Mouse (Mus musculus) forebrain, postnatal 0 days (tissue): Measurements from ENCODE around the gene Tollip. TPM values are rescaled to one million over a fixed set of nuclear protein-coding genes. Genes with fewer than 3 reads are reported as not detected.
A peak's percentile ranks its signal among the peaks of the same experiment; 100 is the strongest.

Experiments
- ATAC-seq: fragments of 200-750 bp; cut with Nextera tagmentation; 2 replicates; pipeline ENCODE4 v1.8.0; 2017; ENCODE audit warnings: mild to moderate bottlenecking, moderate library complexity
- DNase-seq: peaks from one replicate; pipeline ENCODE4 v3.0.0-alpha.2; 2015
- H3K27ac ChIP-seq: fragments of 300-500 bp; sonication (generic); 2 replicates; pipeline ENCODE4 v1.5.1; 2014; ENCODE audit warnings: low read depth, mild to moderate bottlenecking, antibody characterized with exemption, low read length, moderate library complexity, mixed read lengths
- H3K27me3 ChIP-seq: fragments of 300-500 bp; sonication (generic); 2 replicates; pipeline ENCODE4 v1.6.1; 2014; ENCODE audit warnings: mild to moderate bottlenecking, low read length, mixed read lengths; ENCODE audit not compliant: insufficient read depth
- H3K36me3 ChIP-seq: fragments of 300-500 bp; sonication (generic); 2 replicates; pipeline ENCODE4 v1.6.1; 2014; ENCODE audit warnings: mild to moderate bottlenecking, moderate library complexity; ENCODE audit not compliant: insufficient read depth
- H3K4me1 ChIP-seq: fragments of 300-500 bp; sonication (generic); 2 replicates; pipeline ENCODE4 v1.6.1; 2014; ENCODE audit warnings: antibody characterized with exemption; ENCODE audit not compliant: insufficient read depth
- H3K4me2 ChIP-seq: fragments of 300-500 bp; sonication (generic); 2 replicates; pipeline ENCODE4 v1.6.1; 2014; ENCODE audit warnings: low read depth, mild to moderate bottlenecking, moderate library complexity
- H3K4me3 ChIP-seq: fragments of 300-500 bp; sonication (generic); 2 replicates; pipeline ENCODE4 v1.5.1; 2014; ENCODE audit warnings: low read depth, low read length, mixed read lengths
- H3K9ac ChIP-seq: fragments of 300-500 bp; sonication (generic); 2 replicates; pipeline ENCODE4 v1.6.1; 2014; ENCODE audit warnings: mild to moderate bottlenecking
- H3K9me3 ChIP-seq: fragments of 300-500 bp; sonication (generic); 2 replicates; pipeline ENCODE4 v1.6.1; 2016; ENCODE audit warnings: low read length
- CTCF ChIP-seq: sonication (generic); IDR thresholded peaks from 2 replicates; pipeline ENCODE4 v1.5.1; 2016; ENCODE audit warnings: antibody characterized with exemption, control low read depth, low read depth
- WGBS: fragments of 180-500 bp; shearing (Covaris S2); extraction: QIAGEN DNeasy Blood & Tissue Kit; methylation state at CpG from one replicate; pipeline ENCODE4 v1.1.7; 2014; 5-methylcytosine and 5-hydroxymethylcytosine counted together
- polyA plus RNA-seq: library from polyadenylated mRNA; unstranded; fragments of >200 nt; fragmentation: Nextera tagmentation; extraction: Ambion mirVana; gene quantifications from 2 replicates; pipeline ENCODE4 v1.2.1, GENCODE M21; 2015
- total RNA-seq: library from RNA; depleted of rRNA; stranded (reverse); fragments of >200 nt; gene quantifications from 2 replicates; pipeline ENCODE4 v1.2.3, GENCODE M21; 2014

The Tollip gene
- total and polyA plus RNA-seq, 2 experiments from 2014 or later: 78.3 to 89.8 TPM

- Histone ChIP-seq H3K4me2 (no peak overlapping the region), H3K4me1 (no peaks in the 10 kb centered on the region), H3K27ac (no peak overlapping the region), H3K9me3 (no peaks in the 10 kb centered on the region), H3K4me3 (no peak overlapping the region), H3K27me3 (peaks cover 7% of the 10 kb centered on the region), H3K36me3 (no peaks in the 10 kb centered on the region), H3K9ac (no peak overlapping the region)
- WGBS: 71% methylated on average over 6 of the region's 6 CpGs
- DNase-seq (no peak), ATAC-seq (no peak)
- no peak for TF ChIP-seq CTCF
Observed at GRCm38 (mm10) chr7:141908591-141908990, 9.7 kb downstream of the Tollip start.

GRCm38 (mm10) chr7:141902791-141903190 is 15.5 kb downstream of the Tollip start:
- Histone ChIP-seq H3K9me3 (no peaks in the 10 kb centered on the region), H3K27me3 (no peaks in the 10 kb centered on the region; the same call in none of the 2 replicates), H3K36me3 (no peaks in the 10 kb centered on the region), H3K27ac (peak overlapping the region; percentile 88), H3K9ac (peak overlapping the region; percentile 91), H3K4me3 (peak overlapping the region; percentile 92), H3K4me1 (peaks cover 21% of the 10 kb centered on the region), H3K4me2 (peak overlapping the region; percentile 88)
- no peak for ATAC-seq
- TF ChIP-seq CTCF: no peak
- WGBS: 68% methylated on average over 4 of the region's 4 CpGs
- DNase-seq: no peak

GRCm38 (mm10) chr7:141902269-141902729 is 16.0 kb downstream of the Tollip start:
- peak overlapping the region; percentile 92 for H3K4me3 ChIP-seq
- no peaks in the 10 kb centered on the region; the same call in none of the 2 replicates for H3K27me3 ChIP-seq
- H3K36me3 ChIP-seq: no peaks in the 10 kb centered on the region
- H3K9me3 ChIP-seq: no peaks in the 10 kb centered on the region
- peak overlapping the region; percentile 88 for H3K4me2 ChIP-seq
- peak; percentile 100 for DNase-seq
- peaks cover 22% of the 10 kb centered on the region for H3K4me1 ChIP-seq
- TF ChIP-seq CTCF: no peak
- H3K27ac ChIP-seq: peak overlapping the region; percentile 88
- WGBS: under 1% methylated on average over 44 of the region's 44 CpGs
- ATAC-seq: peak; percentile 98
- peak overlapping the region; percentile 91 for H3K9ac ChIP-seq

- ATAC-seq: peak; percentile 26
- Histone ChIP-seq H3K9ac (peak overlapping the region; percentile 91), H3K4me3 (peak overlapping the region; percentile 92), H3K36me3 (no peaks in the 10 kb centered on the region), H3K27ac (peak overlapping the region; percentile 88), H3K4me1 (peaks cover 26% of the 10 kb centered on the region), H3K4me2 (peak overlapping the region; percentile 88), H3K27me3 (no peaks in the 10 kb centered on the region; the same call in none of the 2 replicates), H3K9me3 (no peaks in the 10 kb centered on the region)
- no peak for TF ChIP-seq CTCF
- 1% methylated on average over 16 of the region's 16 CpGs for WGBS
- no peak for DNase-seq
Observed at GRCm38 (mm10) chr7:141901825-141902224, 16.5 kb downstream of the Tollip start.

GRCm38 (mm10) chr7:141892151-141892550 is 26.2 kb downstream of the Tollip start:
- ATAC-seq (no peak), DNase-seq (no peak)
- WGBS: 92% methylated on average over 7 of the region's 7 CpGs
- H3K36me3 ChIP-seq: peaks cover 58% of the 10 kb centered on the region
- no peak for TF ChIP-seq CTCF
- no peak overlapping the region for H3K27ac ChIP-seq
- H3K27me3 ChIP-seq: no peaks in the 10 kb centered on the region
- H3K4me2 ChIP-seq: no peak overlapping the region
- H3K4me1 ChIP-seq: peaks cover 6% of the 10 kb centered on the region; the same call in 1 of the 2 replicates
- no peak overlapping the region for H3K9ac ChIP-seq
- H3K4me3 ChIP-seq: no peak overlapping the region
- no peaks in the 10 kb centered on the region for H3K9me3 ChIP-seq

GRCm38 (mm10) chr7:141878813-141879212 is 39.5 kb downstream of the Tollip start:
- no peak for TF ChIP-seq CTCF
- H3K4me3 ChIP-seq: no peak overlapping the region
- H3K9me3 ChIP-seq: no peaks in the 10 kb centered on the region
- no peak for ATAC-seq
- peaks cover 60% of the 10 kb centered on the region for H3K36me3 ChIP-seq
- H3K4me2 ChIP-seq: no peak overlapping the region
- no peak for DNase-seq
- H3K27ac ChIP-seq: no peak overlapping the region
- 93% methylated on average over 2 of the region's 2 CpGs for WGBS
- H3K4me1 ChIP-seq: no peaks in the 10 kb centered on the region
- no peak overlapping the region for H3K9ac ChIP-seq
- no peaks in the 10 kb centered on the region for H3K27me3 ChIP-seq

- H3K36me3 ChIP-seq: peaks cover 41% of the 10 kb centered on the region
- no peak overlapping the region for H3K4me3 ChIP-seq
- ATAC-seq (peak; percentile 64), DNase-seq (no peak)
- H3K27ac ChIP-seq: 0 out of 2 replicates have a peak overlapping the region, but pooled peaks have one; percentile 23
- 84% methylated on average over 5 of the region's 5 CpGs for WGBS
- no peaks in the 10 kb centered on the region for H3K27me3 ChIP-seq
- H3K4me1 ChIP-seq: no peaks in the 10 kb centered on the region
- H3K4me2 ChIP-seq: no peak overlapping the region
- no peaks in the 10 kb centered on the region for H3K9me3 ChIP-seq
- H3K9ac ChIP-seq: no peak overlapping the region
- no peak for TF ChIP-seq CTCF
Observed at GRCm38 (mm10) chr7:141874891-141875290, 43.4 kb downstream of the Tollip start.
